In the genomic region with DNA sequence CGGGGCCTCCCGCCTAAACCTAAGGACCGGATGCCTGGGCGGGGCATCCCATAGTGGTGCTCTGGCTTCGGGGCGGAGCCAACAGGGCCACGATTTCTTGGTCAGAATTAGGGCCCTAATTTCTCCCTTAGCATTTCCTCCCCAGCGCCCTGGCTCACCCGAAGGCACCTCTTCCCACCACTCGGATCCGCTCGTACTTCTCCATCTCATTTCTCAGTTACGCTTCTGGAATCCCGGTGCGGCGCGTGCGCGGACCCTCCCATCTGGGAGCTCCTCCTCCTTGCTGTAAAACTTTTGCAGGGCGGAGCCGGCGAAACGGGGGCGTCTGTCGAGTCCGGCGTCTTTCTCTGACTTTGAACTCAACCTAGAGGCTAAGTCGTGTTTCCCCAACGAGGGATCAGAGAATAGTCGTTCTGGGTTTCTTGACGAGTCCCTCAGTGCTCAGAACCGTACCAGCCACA, we compare ENCODE assay signal across 8 mouse cellular contexts. TPM values are rescaled to one million over a fixed set of nuclear protein-coding genes. Genes with fewer than 3 reads are reported as not detected.
DNase-seq lines count a peak whose midpoint lies in the region; ATAC-seq and TF ChIP-seq lines count a peak whose summit lies in the region.

A gene (minus strand): TSS at position 274 of the 461 bp plus-strand sequence.
A gene (plus strand): TSS at position 310 of the 461 bp plus-strand sequence.

- peak within 1 kb of the TSS; percentile 48 for H3K4me3 ChIP-seq in embryonic facial prominence, embryonic 11.5 days (ENCODE audit: low read depth, low read length)
- H3K4me3 ChIP-seq in limb, embryonic 15.5 days: peak within 1 kb of the TSS; percentile 73
- H3K4me3 ChIP-seq in midbrain, embryonic 16.5 days (ENCODE audit: low read depth, low read length): peak within 1 kb of the TSS; percentile 64
- peak within 1 kb of the TSS; percentile 92 for H3K4me3 ChIP-seq in spleen, adult 2 months (ENCODE audit: extremely low read depth, insufficient read depth, insufficient read length)

- H3K36me3 ChIP-seq in embryonic facial prominence, embryonic 11.5 days (replicated peaks; ENCODE audit: control insufficient read depth, insufficient read depth, low read depth, low read length): peaks cover 16% of the 10 kb centered on the region
- peaks cover 29% of the 10 kb centered on the region for H3K36me3 ChIP-seq in limb, embryonic 15.5 days
- H3K36me3 ChIP-seq in midbrain, embryonic 16.5 days (ENCODE audit: control insufficient read depth, insufficient read depth, low read length): peaks cover 13% of the 10 kb centered on the region
- peaks cover 14% of the 10 kb centered on the region for H3K36me3 ChIP-seq in spleen, adult 2 months (ENCODE audit: control insufficient read depth, insufficient read depth, low read length)

- peaks cover 7% of the 10 kb centered on the region; the same call in 1 of the 2 replicates for H3K4me1 ChIP-seq in embryonic facial prominence, embryonic 11.5 days (ENCODE audit: control insufficient read depth, insufficient read depth, low read length)
- H3K4me1 ChIP-seq in limb, embryonic 15.5 days: peaks cover 36% of the 10 kb centered on the region
- H3K4me1 ChIP-seq in midbrain, embryonic 16.5 days (ENCODE audit: control insufficient read depth, insufficient read depth, low read length): peaks cover 20% of the 10 kb centered on the region
- peaks cover 8% of the 10 kb centered on the region for H3K4me1 ChIP-seq in spleen, adult 2 months (ENCODE audit: control insufficient read depth, insufficient read depth, insufficient read length)

- under 1% methylated on average over 32 of the region's 32 CpGs for WGBS in embryonic facial prominence, embryonic 11.5 days
- WGBS in limb, embryonic 15.5 days: under 1% methylated on average over 32 of the region's 32 CpGs
- WGBS in midbrain, embryonic 16.5 days: under 1% methylated on average over 32 of the region's 32 CpGs
- WGBS in spleen, adult 2 months: under 1% methylated on average over 32 of the region's 32 CpGs

- H3K27ac ChIP-seq in embryonic facial prominence, embryonic 11.5 days (replicated peaks; ENCODE audit: low read depth, low read length): peak within 1 kb of the TSS; percentile 29; the same call in 1 of the 2 replicates
- peak within 1 kb of the TSS; percentile 97 for H3K27ac ChIP-seq in limb, embryonic 15.5 days
- H3K27ac ChIP-seq in midbrain, embryonic 16.5 days (ENCODE audit: low read length): peak within 1 kb of the TSS; percentile 55
- peak within 1 kb of the TSS; percentile 96 for H3K27ac ChIP-seq in spleen, adult 2 months (ENCODE audit: insufficient read depth, low read length)

- no peak for TF ChIP-seq POLR2A in spleen, adult 2 months (IDR thresholded peaks at IDR 0.05; ENCODE audit: low read depth, low read length)

- no peak for TF ChIP-seq CTCF in spleen, adult 2 months (IDR thresholded peaks at IDR 0.05; ENCODE audit: extremely low read depth, insufficient read depth, insufficient read length, insufficient replicate concordance)

- H3K9me3 ChIP-seq in embryonic facial prominence, embryonic 11.5 days (replicated peaks; ENCODE audit: control insufficient read depth, low read length): no peaks in the 10 kb centered on the region
- H3K9me3 ChIP-seq in limb, embryonic 15.5 days: no peaks in the 10 kb centered on the region
- no peaks in the 10 kb centered on the region for H3K9me3 ChIP-seq in midbrain, embryonic 16.5 days (replicated peaks; ENCODE audit: control insufficient read depth, low read length, poor library complexity, severe bottlenecking)

- no peaks in the 10 kb centered on the region for H3K27me3 ChIP-seq in embryonic facial prominence, embryonic 11.5 days (ENCODE audit: control insufficient read depth, insufficient read depth, low read length)
- H3K27me3 ChIP-seq in limb, embryonic 15.5 days: no peaks in the 10 kb centered on the region
- no peaks in the 10 kb centered on the region for H3K27me3 ChIP-seq in midbrain, embryonic 16.5 days (ENCODE audit: control insufficient read depth, insufficient read depth, low read depth, low read length)
- H3K27me3 ChIP-seq in spleen, adult 2 months (ENCODE audit: control insufficient read depth, insufficient read depth, low read length): no peaks in the 10 kb centered on the region

- DNase-seq in urinary bladder, adult 18-20 months (ENCODE audit: low spot score in 2 of 2): peak; percentile 84 to 90
- DNase-seq in urinary bladder, postnatal 10 days (ENCODE audit: low spot score): no peak
- DNase-seq in embryonic facial prominence, embryonic 11.5 days (ENCODE audit: low spot score): peak; percentile 96
- DNase-seq in heart, adult 18-20 months: peak; percentile 95 to 96
- DNase-seq in kidney, adult 18-20 months: peak; percentile 99
- DNase-seq in spleen, adult 2 months (ENCODE audit: low read depth in 1 of 2, low spot score in 2 of 2): peak; percentile 81 to 91

- peak within 1 kb of the TSS; percentile 84 for H3K4me2 ChIP-seq in embryonic facial prominence, embryonic 11.5 days (ENCODE audit: low read depth, low read length)
- peak within 1 kb of the TSS; percentile 83 for H3K4me2 ChIP-seq in limb, embryonic 15.5 days
- peak within 1 kb of the TSS; percentile 74 for H3K4me2 ChIP-seq in midbrain, embryonic 16.5 days (ENCODE audit: low read length)

- H3K9ac ChIP-seq in embryonic facial prominence, embryonic 11.5 days (replicated peaks; ENCODE audit: low read length): peak within 1 kb of the TSS; percentile 43
- peak within 1 kb of the TSS; percentile 33; the same call in 1 of the 2 replicates for H3K9ac ChIP-seq in limb, embryonic 15.5 days
- peak within 1 kb of the TSS; percentile 55 for H3K9ac ChIP-seq in midbrain, embryonic 16.5 days (ENCODE audit: low read depth, low read length)

- peak; percentile 31; the same call in 1 of the 2 replicates for ATAC-seq in embryonic facial prominence, embryonic 11.5 days (replicated peaks; ENCODE audit: insufficient number of reproducible peaks, low FRiP score, low TSS enrichment, low read depth)
- peak; percentile 66 for ATAC-seq in limb, embryonic 15.5 days (ENCODE audit: insufficient number of reproducible peaks, low FRiP score, low TSS enrichment, low read depth)
- 0 out of 2 replicates have a peak, but pooled peaks have one; percentile 21 for ATAC-seq in midbrain, embryonic 16.5 days

RNA-seq across cellular contexts. Expression of the first gene that starts in this region (rescaled TPM):
- 8.6 and 8.9 TPM in 2 replicates for polyA plus RNA-seq in embryonic facial prominence, embryonic 11.5 days (2014; fragmentation: Nextera tagmentation; extraction: Ambion mirVana)
- 1 to 10 TPM; 1.7 to 2.6 TPM for total RNA-seq in heart, adult 18-20 months (2021)
- 15.4 and 16.2 TPM in 2 replicates for polyA plus RNA-seq in limb, embryonic 15.5 days (2015; fragmentation: Nextera tagmentation; extraction: Ambion mirVana)
- 4.8 and 6.6 TPM in 2 replicates for polyA plus RNA-seq in midbrain, embryonic 16.5 days (2015; fragmentation: Nextera tagmentation; extraction: Ambion mirVana)
- 17.6 and 20.4 TPM in 2 replicates for polyA plus RNA-seq in spleen, adult 2 months (2012; rRNA removed)

RNA-seq across cellular contexts. Expression of the second gene that starts in this region (rescaled TPM):
- polyA plus RNA-seq in embryonic facial prominence, embryonic 11.5 days (2014; fragmentation: Nextera tagmentation; extraction: Ambion mirVana): 8.9 and 10.9 TPM in 2 replicates
- 10 to 100 TPM in 1 of 2 experiments, 1 to 10 TPM in 1; 3.2 to 10.6 TPM for total RNA-seq in heart, adult 18-20 months (2021)
- polyA plus RNA-seq in limb, embryonic 15.5 days (2015; fragmentation: Nextera tagmentation; extraction: Ambion mirVana): 31.3 and 32.0 TPM in 2 replicates
- 7.4 and 10.1 TPM in 2 replicates for polyA plus RNA-seq in midbrain, embryonic 16.5 days (2015; fragmentation: Nextera tagmentation; extraction: Ambion mirVana)
- polyA plus RNA-seq in spleen, adult 2 months (2012; rRNA removed): 10.4 and 16.9 TPM in 2 replicates

Comparison
In these comparisons a context has a peak if more than half of its experiments do, and no peak if none do; other contexts are left out.
1. H3K27ac ChIP-seq: peak in every context shown above with its lines; median percentile 97 in limb, embryonic 15.5 days; 96 in spleen, adult 2 months; 55 in midbrain, embryonic 16.5 days; 29 in embryonic facial prominence, embryonic 11.5 days.